Mouse (Mus musculus) heart, postnatal 0 days (tissue): Measurements from ENCODE around the gene Nxpe2.

ENCODE experiments used
- CTCF ChIP-seq: IDR thresholded peaks from 2 replicates; pipeline ENCODE4 v1.5.1; 2016; ENCODE audit warnings: antibody characterized with exemption, control low read depth, low read depth
- EP300 ChIP-seq: IDR thresholded peaks from 2 replicates; pipeline ENCODE4 v1.6.1; 2016; ENCODE audit warnings: antibody characterized with exemption, low read depth

- no peak for TF ChIP-seq CTCF
- TF ChIP-seq EP300, result peak; percentile 77; the same call in 1 of the 2 replicates
These were observed at the start of gene Nxpe2 for GRCm38 (mm10) chr9:48353148-48353698.
